Mouse (Mus musculus): Measurements from ENCODE around the gene Zfp668. TPM values are rescaled to one million over a fixed set of nuclear protein-coding genes. Genes with fewer than 3 reads are reported as not detected.

The Zfp668 gene
- total and polyA plus RNA-seq, 2 experiments from 2014 or later, result 25.1 to 34.2 TPM

DNA sequence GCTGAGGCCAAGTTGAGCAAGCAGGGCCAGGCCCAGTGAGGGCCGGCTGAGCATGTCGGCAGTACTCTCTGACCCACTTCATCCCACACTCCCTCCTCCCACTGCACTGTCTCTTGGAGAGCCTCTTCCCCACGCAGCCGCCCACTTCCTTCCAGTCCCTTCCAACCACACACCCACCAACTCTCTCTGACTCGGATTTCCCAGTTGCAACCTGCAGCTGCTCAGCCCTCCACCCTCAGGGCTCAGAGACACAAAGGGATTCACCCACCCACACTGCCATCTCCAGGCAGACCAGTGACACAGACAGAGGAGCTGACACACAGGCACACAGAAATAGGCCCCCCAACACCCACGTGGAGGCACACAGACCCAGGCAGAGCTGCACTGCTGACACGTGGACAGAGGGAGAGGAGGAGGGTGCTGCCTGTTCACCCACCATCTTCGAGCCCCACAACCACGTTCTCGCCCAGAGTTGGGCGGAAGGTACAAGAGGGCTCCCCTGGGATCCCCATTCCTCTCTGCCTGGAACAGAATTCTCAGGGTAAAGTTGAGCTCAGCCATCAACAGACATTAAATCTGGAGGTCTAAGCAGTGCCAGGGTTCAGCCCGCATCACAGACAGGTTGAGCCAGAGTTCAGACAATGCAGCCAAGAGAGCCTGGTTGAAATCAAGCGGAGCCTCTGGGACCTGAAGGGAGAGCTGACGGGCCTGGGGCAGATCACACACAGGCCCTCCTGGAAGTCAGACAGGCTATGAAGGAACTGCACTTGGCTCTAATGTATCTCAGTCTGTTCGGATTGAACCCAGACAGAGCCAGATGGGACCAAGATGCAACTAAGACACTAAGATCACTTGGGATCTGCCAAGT lies 60.4 kb downstream of the Zfp668 start:
- Histone ChIP-seq H3K4me2 (ENCODE audit: low read depth) (no peak overlapping the region), H3K9ac (0 out of 2 replicates have a peak overlapping the region, but pooled peaks have one; percentile 1), H3K4me3 (ENCODE audit: low read depth, low read length) (no peak overlapping the region), H3K27me3 (ENCODE audit: insufficient read depth, low read length) (no peaks in the 10 kb centered on the region), H3K4me1 (ENCODE audit: insufficient read depth) (no peaks in the 10 kb centered on the region), H3K27ac (ENCODE audit: low read depth, low read length) (peak overlapping the region; percentile 40; the same call in 1 of the 2 replicates), H3K36me3 (ENCODE audit: insufficient read depth) (peaks cover 34% of the 10 kb centered on the region), H3K9me3 (ENCODE audit: low read length) (no peaks in the 10 kb centered on the region)
- 65% methylated on average over 15 of the region's 15 CpGs for whole genome bisulfite sequencing
- DNase-seq, result no peak
- TF ChIP-seq CTCF (IDR thresholded peaks at IDR 0.05; ENCODE audit: low read depth), result peak; percentile 45
- ATAC-seq, result peak; percentile 55

DNA sequence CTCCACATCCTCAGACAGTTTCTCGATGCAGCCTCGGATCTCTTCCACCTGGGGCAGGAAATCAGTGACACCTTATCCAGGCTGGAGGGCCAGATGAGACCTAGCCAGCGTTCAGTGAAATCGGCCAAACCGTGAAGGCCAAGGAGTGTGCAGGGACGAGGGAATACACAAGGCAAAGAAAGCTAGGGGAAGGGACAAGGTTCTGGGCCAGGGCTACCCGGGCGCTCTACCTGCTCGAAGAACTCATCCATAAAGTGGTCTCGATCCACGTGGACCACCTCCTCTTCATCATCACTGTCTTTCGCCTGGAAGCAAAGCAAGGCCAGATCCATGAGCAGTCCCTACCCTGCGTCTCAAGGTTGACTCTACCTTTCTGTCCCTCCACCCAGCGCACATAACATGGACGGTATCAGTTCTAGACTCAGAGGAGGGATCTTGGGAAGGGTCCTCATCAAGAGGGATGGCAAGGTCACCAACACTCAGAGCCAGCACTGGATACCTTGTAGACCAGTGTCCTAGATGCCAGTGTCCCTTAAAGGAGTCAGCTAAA lies 61.4 kb downstream of the Zfp668 start:
- Histone ChIP-seq H3K4me1 (ENCODE audit: insufficient read depth) (no peaks in the 10 kb centered on the region), H3K4me3 (ENCODE audit: low read depth, low read length) (no peak overlapping the region), H3K4me2 (ENCODE audit: low read depth) (no peak overlapping the region), H3K36me3 (ENCODE audit: insufficient read depth) (peaks cover 44% of the 10 kb centered on the region), H3K27me3 (ENCODE audit: insufficient read depth, low read length) (no peaks in the 10 kb centered on the region), H3K9me3 (ENCODE audit: low read length) (no peaks in the 10 kb centered on the region), H3K9ac (0 out of 2 replicates have a peak overlapping the region, but pooled peaks have one; percentile 1), H3K27ac (ENCODE audit: low read depth, low read length) (no peak overlapping the region; the same call in 1 of the 2 replicates)
- no peak for DNase-seq
- WGBS, result 87% methylated on average over 15 of the region's 15 CpGs
- no peak for TF ChIP-seq CTCF (IDR thresholded peaks at IDR 0.05; ENCODE audit: low read depth)
- no peak for ATAC-seq

DNA sequence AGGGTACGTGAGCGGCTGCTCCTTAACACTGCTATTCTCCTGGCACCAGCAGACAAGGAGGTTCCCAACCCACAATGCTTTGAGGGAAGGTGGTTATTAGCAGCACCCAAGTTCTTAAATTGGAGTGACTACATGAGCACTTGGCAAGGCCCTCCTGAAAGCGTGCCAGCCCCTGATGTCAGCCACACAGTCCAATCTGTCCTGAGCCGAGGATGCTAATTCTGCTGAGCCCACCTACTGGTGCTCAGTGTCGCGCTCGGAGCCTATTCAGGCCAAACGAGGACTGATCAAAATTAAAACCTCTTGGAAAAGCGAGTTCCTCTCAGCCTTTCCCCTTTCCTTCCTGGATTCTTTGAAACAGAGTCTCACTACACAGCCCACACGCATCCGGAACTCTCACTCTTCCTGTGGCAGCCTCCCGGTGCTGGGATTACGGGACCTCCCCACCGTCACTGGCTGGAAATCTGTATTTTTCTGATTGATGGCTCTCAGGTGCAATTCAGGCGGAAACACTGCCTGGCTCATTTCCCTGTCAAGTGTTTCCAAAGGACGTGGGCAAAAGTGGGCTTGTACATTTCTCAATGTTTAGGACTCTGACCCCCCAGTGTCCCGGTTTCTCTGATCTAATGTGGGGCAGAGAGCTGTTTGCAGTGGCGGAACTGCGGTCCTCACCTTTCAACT lies 62.2 kb downstream of the Zfp668 start:
- Histone ChIP-seq H3K4me2 (ENCODE audit: low read depth) (no peak overlapping the region), H3K27ac (ENCODE audit: low read depth, low read length) (peak overlapping the region; percentile 45), H3K9me3 (ENCODE audit: low read length) (no peaks in the 10 kb centered on the region), H3K9ac (no peak overlapping the region), H3K36me3 (ENCODE audit: insufficient read depth) (peaks cover 50% of the 10 kb centered on the region), H3K4me1 (ENCODE audit: insufficient read depth) (no peaks in the 10 kb centered on the region), H3K4me3 (ENCODE audit: low read depth, low read length) (no peak overlapping the region), H3K27me3 (ENCODE audit: insufficient read depth, low read length) (no peaks in the 10 kb centered on the region)
- no peak for TF ChIP-seq CTCF (IDR thresholded peaks at IDR 0.05; ENCODE audit: low read depth)
- DNase-seq, result peak; percentile 74
- WGBS, result 43% methylated on average over 19 of the region's 19 CpGs
- ATAC-seq, result peak; percentile 66

DNA sequence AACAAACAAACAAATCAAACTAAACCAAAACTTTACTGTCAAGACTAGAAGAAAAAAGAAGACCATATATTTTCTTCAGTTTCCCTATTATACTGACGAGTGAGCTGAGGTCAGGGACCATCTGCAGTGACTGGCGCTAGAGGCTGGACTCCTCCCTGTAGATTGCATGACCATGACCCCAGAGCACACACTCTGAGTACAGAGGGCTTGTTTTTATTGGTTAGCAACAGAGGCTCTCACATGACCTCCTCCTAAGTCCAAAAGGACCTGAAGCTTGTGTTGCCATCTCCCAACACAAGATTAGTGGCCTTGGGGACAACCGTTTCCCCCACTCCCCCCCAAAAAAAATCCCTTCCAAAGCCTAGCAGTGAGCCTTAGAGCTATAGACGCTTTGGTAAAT lies 62.8 kb downstream of the Zfp668 start:
- Histone ChIP-seq H3K27ac (ENCODE audit: low read depth, low read length) (peak overlapping the region; percentile 45), H3K9ac (no peak overlapping the region), H3K36me3 (ENCODE audit: insufficient read depth) (peaks cover 53% of the 10 kb centered on the region), H3K27me3 (ENCODE audit: insufficient read depth, low read length) (no peaks in the 10 kb centered on the region), H3K4me2 (ENCODE audit: low read depth) (no peak overlapping the region), H3K4me3 (ENCODE audit: low read depth, low read length) (no peak overlapping the region), H3K9me3 (ENCODE audit: low read length) (no peaks in the 10 kb centered on the region), H3K4me1 (ENCODE audit: insufficient read depth) (no peaks in the 10 kb centered on the region)
- 69% methylated on average over 4 of the region's 4 CpGs for WGBS
- ATAC-seq (peak; percentile 12; the same call in 1 of the 2 replicates), DNase-seq (no peak)
- TF ChIP-seq CTCF (IDR thresholded peaks at IDR 0.05; ENCODE audit: low read depth), result no peak

Other genes starting within 250 kb of the Zfp668 start
- gene Bcl7c, start 167.9 kb downstream of the Zfp668 start, total RNA-seq (2014; rRNA removed), result 93.1 and 102 TPM in 2 replicates
- gene Bcl7c, start 167.9 kb downstream of the Zfp668 start, polyA plus RNA-seq (2015; fragmentation: Nextera tagmentation; extraction: Ambion mirVana), result 43.9 and 47.5 TPM in 2 replicates
- gene Ctf1, start 164.1 kb downstream of the Zfp668 start, total RNA-seq (2014; rRNA removed), result 6.5 and 6.6 TPM in 2 replicates
- 3.8 and 4.3 TPM in 2 replicates for gene Ctf1, start 164.1 kb downstream of the Zfp668 start, polyA plus RNA-seq (2015; fragmentation: Nextera tagmentation; extraction: Ambion mirVana)
- not detected in 2 replicates for gene Ctf2, start 144.7 kb downstream of the Zfp668 start, total RNA-seq (2014; rRNA removed)
- not detected in 2 replicates for gene Ctf2, start 144.7 kb downstream of the Zfp668 start, polyA plus RNA-seq (2015; fragmentation: Nextera tagmentation; extraction: Ambion mirVana)
- gene Fbxl19, start 132.3 kb downstream of the Zfp668 start, total RNA-seq (2014; rRNA removed), result 162 and 178 TPM in 2 replicates
- gene Fbxl19, start 132.3 kb downstream of the Zfp668 start, polyA plus RNA-seq (2015; fragmentation: Nextera tagmentation; extraction: Ambion mirVana), result 6.9 and 7.9 TPM in 2 replicates
- gene Orai3, start 107.0 kb downstream of the Zfp668 start, total RNA-seq (2014; rRNA removed), result 19.0 and 19.4 TPM in 2 replicates
- 9.6 and 13.4 TPM in 2 replicates for gene Orai3, start 107.0 kb downstream of the Zfp668 start, polyA plus RNA-seq (2015; fragmentation: Nextera tagmentation; extraction: Ambion mirVana)
- gene Setd1a, start 100.2 kb downstream of the Zfp668 start, total RNA-seq (2014; rRNA removed), result 18.2 and 20.7 TPM in 2 replicates
- 13.2 and 13.7 TPM in 2 replicates for gene Setd1a, start 100.2 kb downstream of the Zfp668 start, polyA plus RNA-seq (2015; fragmentation: Nextera tagmentation; extraction: Ambion mirVana)
- 0.05 TPM in 1 of 2 replicates, not detected in the other for gene Gm49388, start 91.2 kb downstream of the Zfp668 start, total RNA-seq (2014; rRNA removed)
- gene Gm49388, start 91.2 kb downstream of the Zfp668 start, polyA plus RNA-seq (2015; fragmentation: Nextera tagmentation; extraction: Ambion mirVana), result not detected in 2 replicates
- 7.1 and 8.4 TPM in 2 replicates for gene Hsd3b7, start 76.2 kb downstream of the Zfp668 start, total RNA-seq (2014; rRNA removed)
- gene Hsd3b7, start 76.2 kb downstream of the Zfp668 start, polyA plus RNA-seq (2015; fragmentation: Nextera tagmentation; extraction: Ambion mirVana), result 8.4 and 8.7 TPM in 2 replicates
- gene Stx4a, start 52.5 kb downstream of the Zfp668 start, total RNA-seq (2014; rRNA removed), result 7.5 and 9.2 TPM in 2 replicates
- gene Stx4a, start 52.5 kb downstream of the Zfp668 start, polyA plus RNA-seq (2015; fragmentation: Nextera tagmentation; extraction: Ambion mirVana), result 18.8 and 20.4 TPM in 2 replicates
- gene Stx1b, start 52.3 kb downstream of the Zfp668 start, total RNA-seq (2014; rRNA removed), result 37.9 and 51.3 TPM in 2 replicates
- 38.5 and 58.4 TPM in 2 replicates for gene Stx1b, start 52.3 kb downstream of the Zfp668 start, polyA plus RNA-seq (2015; fragmentation: Nextera tagmentation; extraction: Ambion mirVana)
- 31.2 and 37.7 TPM in 2 replicates for gene Zfp646, start 607 bp downstream of the Zfp668 start, total RNA-seq (2014; rRNA removed)
- gene Zfp646, start 607 bp downstream of the Zfp668 start, polyA plus RNA-seq (2015; fragmentation: Nextera tagmentation; extraction: Ambion mirVana), result 3.8 and 4.2 TPM in 2 replicates
- gene Prss53, start 14.1 kb upstream of the Zfp668 start, total RNA-seq (2014; rRNA removed), result 0.62 and 0.81 TPM in 2 replicates
- 0.24 and 0.69 TPM in 2 replicates for gene Prss53, start 14.1 kb upstream of the Zfp668 start, polyA plus RNA-seq (2015; fragmentation: Nextera tagmentation; extraction: Ambion mirVana)
- not detected in 2 replicates for gene Gm21974, start 18.6 kb upstream of the Zfp668 start, total RNA-seq (2014; rRNA removed)
- gene Gm21974, start 18.6 kb upstream of the Zfp668 start, polyA plus RNA-seq (2015; fragmentation: Nextera tagmentation; extraction: Ambion mirVana), result not detected in 2 replicates
- gene Vkorc1, start 18.8 kb upstream of the Zfp668 start, total RNA-seq (2014; rRNA removed), result 17.2 and 28.0 TPM in 2 replicates
- gene Vkorc1, start 18.8 kb upstream of the Zfp668 start, polyA plus RNA-seq (2015; fragmentation: Nextera tagmentation; extraction: Ambion mirVana), result 69.4 and 73.0 TPM in 2 replicates
- 43.0 and 56.2 TPM in 2 replicates for gene Bckdk, start 27.3 kb upstream of the Zfp668 start, total RNA-seq (2014; rRNA removed)
- 66.8 and 69.3 TPM in 2 replicates for gene Bckdk, start 27.3 kb upstream of the Zfp668 start, polyA plus RNA-seq (2015; fragmentation: Nextera tagmentation; extraction: Ambion mirVana)
- 30.6 and 41.1 TPM in 2 replicates for gene Kat8, start 35.7 kb upstream of the Zfp668 start, total RNA-seq (2014; rRNA removed)
- 34.8 and 37.0 TPM in 2 replicates for gene Kat8, start 35.7 kb upstream of the Zfp668 start, polyA plus RNA-seq (2015; fragmentation: Nextera tagmentation; extraction: Ambion mirVana)
- gene Prss8, start 53.3 kb upstream of the Zfp668 start, total RNA-seq (2014; rRNA removed), result 0.38 and 1.1 TPM in 2 replicates
- gene Prss8, start 53.3 kb upstream of the Zfp668 start, polyA plus RNA-seq (2015; fragmentation: Nextera tagmentation; extraction: Ambion mirVana), result 0.92 and 1.5 TPM in 2 replicates
- gene Prss36, start 69.9 kb upstream of the Zfp668 start, total RNA-seq (2014; rRNA removed), result 6.4 and 18.4 TPM in 2 replicates
- gene Prss36, start 69.9 kb upstream of the Zfp668 start, polyA plus RNA-seq (2015; fragmentation: Nextera tagmentation; extraction: Ambion mirVana), result 15.6 and 18.3 TPM in 2 replicates
- gene Fus, start 90.6 kb upstream of the Zfp668 start, total RNA-seq (2014; rRNA removed), result 30.2 and 51.0 TPM in 2 replicates
- 221 and 323 TPM in 2 replicates for gene Fus, start 90.6 kb upstream of the Zfp668 start, polyA plus RNA-seq (2015; fragmentation: Nextera tagmentation; extraction: Ambion mirVana)
- gene Pycard, start 117.0 kb upstream of the Zfp668 start, total RNA-seq (2014; rRNA removed), result 8.1 and 12.1 TPM in 2 replicates
- 7.4 and 8.5 TPM in 2 replicates for gene Pycard, start 117.0 kb upstream of the Zfp668 start, polyA plus RNA-seq (2015; fragmentation: Nextera tagmentation; extraction: Ambion mirVana)
- gene Trim72, start 127.1 kb upstream of the Zfp668 start, total RNA-seq (2014; rRNA removed), result 0.15 and 0.43 TPM in 2 replicates
- gene Trim72, start 127.1 kb upstream of the Zfp668 start, polyA plus RNA-seq (2015; fragmentation: Nextera tagmentation; extraction: Ambion mirVana), result not detected in 2 replicates
- 1.4 and 1.7 TPM in 2 replicates for gene Itgam, start 185.8 kb upstream of the Zfp668 start, total RNA-seq (2014; rRNA removed)
- 0.39 and 0.92 TPM in 2 replicates for gene Itgam, start 185.8 kb upstream of the Zfp668 start, polyA plus RNA-seq (2015; fragmentation: Nextera tagmentation; extraction: Ambion mirVana)
- not detected in 2 replicates for gene Gm49368, start 185.9 kb upstream of the Zfp668 start, total RNA-seq (2014; rRNA removed)
- gene Gm49368, start 185.9 kb upstream of the Zfp668 start, polyA plus RNA-seq (2015; fragmentation: Nextera tagmentation; extraction: Ambion mirVana), result not detected in 2 replicates

All from forebrain, postnatal 0 days (tissue).